Mouse (Mus musculus): Measurements from ENCODE around the gene Ctnna2. TPM values are rescaled to one million over a fixed set of nuclear protein-coding genes. Genes with fewer than 3 reads are reported as not detected.

Ctnna2 gene
- polyA plus RNA-seq, 1 experiment from 2014 or later: 127 TPM

- Histone ChIP-seq H3K27ac (replicated peaks) (no peak overlapping the region), H3K36me3 (no peaks in the 10 kb centered on the region), H3K9me3 (no peaks in the 10 kb centered on the region), H3K4me1 (0 out of 2 replicates have a peak, but pooled peaks cover 2% of the 10 kb centered on the region), H3K4me2 (replicated peaks) (no peak overlapping the region), H3K9ac (replicated peaks) (no peak overlapping the region), H3K4me3 (no peak overlapping the region), H3K27me3 (no peaks in the 10 kb centered on the region)
- WGBS: 37% methylated on average over 3 of the region's 3 CpGs
- ATAC-seq (replicated peaks): no peak; the same call in 1 of the 2 replicates
Measured at GRCm38 (mm10) chr6:77572614-77573013, 406.9 kb downstream of the Ctnna2 start.

- H3K36me3 ChIP-seq: no peaks in the 10 kb centered on the region
- H3K27ac ChIP-seq (replicated peaks): no peak overlapping the region
- H3K4me1 ChIP-seq: 0 out of 2 replicates have a peak, but pooled peaks cover 2% of the 10 kb centered on the region
- WGBS: 75% methylated on average over 3 of the region's 3 CpGs
- no peaks in the 10 kb centered on the region for H3K9me3 ChIP-seq
- no peak overlapping the region for H3K4me3 ChIP-seq
- no peak for ATAC-seq (replicated peaks)
- no peak overlapping the region for H3K4me2 ChIP-seq (replicated peaks)
- H3K9ac ChIP-seq (replicated peaks): no peak overlapping the region
- H3K27me3 ChIP-seq: no peaks in the 10 kb centered on the region
Measured at GRCm38 (mm10) chr6:77569851-77570250, 409.6 kb downstream of the Ctnna2 start.

GRCm38 (mm10) chr6:77556181-77556580 is 423.3 kb downstream of the Ctnna2 start:
- Histone ChIP-seq H3K27me3 (no peaks in the 10 kb centered on the region), H3K4me3 (no peak overlapping the region), H3K9ac (replicated peaks) (no peak overlapping the region), H3K9me3 (no peaks in the 10 kb centered on the region), H3K4me1 (no peaks in the 10 kb centered on the region), H3K36me3 (no peaks in the 10 kb centered on the region), H3K4me2 (replicated peaks) (no peak overlapping the region), H3K27ac (replicated peaks) (no peak overlapping the region)
- no peak for ATAC-seq (replicated peaks)
- 78% methylated on average over 1 of the region's 1 CpGs for WGBS

- no peak overlapping the region for H3K9ac ChIP-seq (replicated peaks)
- 20% methylated on average over 15 of the region's 15 CpGs for WGBS
- no peaks in the 10 kb centered on the region for H3K9me3 ChIP-seq
- no peak overlapping the region for H3K4me3 ChIP-seq
- no peaks in the 10 kb centered on the region for H3K36me3 ChIP-seq
- peaks cover 10% of the 10 kb centered on the region for H3K4me1 ChIP-seq
- H3K4me2 ChIP-seq (replicated peaks): peak overlapping the region; percentile 3; the same call in 1 of the 2 replicates
- H3K27ac ChIP-seq (replicated peaks): no peak overlapping the region
- H3K27me3 ChIP-seq: no peaks in the 10 kb centered on the region
- no peak for ATAC-seq (replicated peaks)
Measured at GRCm38 (mm10) chr6:77537055-77537807, 442.3 kb downstream of the Ctnna2 start.

GRCm38 (mm10) chr6:77527636-77528035 is 451.9 kb downstream of the Ctnna2 start:
- no peaks in the 10 kb centered on the region for H3K36me3 ChIP-seq
- no peak overlapping the region for H3K9ac ChIP-seq (replicated peaks)
- no peaks in the 10 kb centered on the region for H3K27me3 ChIP-seq
- H3K4me3 ChIP-seq: no peak overlapping the region
- H3K4me1 ChIP-seq: no peaks in the 10 kb centered on the region
- H3K4me2 ChIP-seq (replicated peaks): no peak overlapping the region
- H3K9me3 ChIP-seq: no peaks in the 10 kb centered on the region
- 67% methylated on average over 2 of the region's 2 CpGs for WGBS
- no peak for ATAC-seq (replicated peaks)
- no peak overlapping the region for H3K27ac ChIP-seq (replicated peaks)

GRCm38 (mm10) chr6:77521836-77522235 is 457.7 kb downstream of the Ctnna2 start:
- Histone ChIP-seq H3K9me3 (no peaks in the 10 kb centered on the region), H3K4me1 (no peaks in the 10 kb centered on the region), H3K4me3 (no peak overlapping the region), H3K36me3 (no peaks in the 10 kb centered on the region), H3K4me2 (replicated peaks) (no peak overlapping the region), H3K27me3 (no peaks in the 10 kb centered on the region), H3K27ac (replicated peaks) (no peak overlapping the region), H3K9ac (replicated peaks) (no peak overlapping the region)
- no peak for ATAC-seq (replicated peaks)
- WGBS: 74% methylated on average over 2 of the region's 2 CpGs

- no peak overlapping the region for H3K4me3 ChIP-seq
- no peaks in the 10 kb centered on the region for H3K36me3 ChIP-seq
- no peak overlapping the region for H3K27ac ChIP-seq (replicated peaks)
- WGBS: 45% methylated on average over 2 of the region's 2 CpGs
- H3K27me3 ChIP-seq: no peaks in the 10 kb centered on the region
- H3K4me1 ChIP-seq: peaks cover 8% of the 10 kb centered on the region
- ATAC-seq (replicated peaks): no peak
- no peaks in the 10 kb centered on the region for H3K9me3 ChIP-seq
- no peak overlapping the region for H3K9ac ChIP-seq (replicated peaks)
- H3K4me2 ChIP-seq (replicated peaks): no peak overlapping the region
Measured at GRCm38 (mm10) chr6:77516515-77516914, 463.0 kb downstream of the Ctnna2 start.

- 5% methylated on average over 5 of the region's 5 CpGs for WGBS
- H3K4me1 ChIP-seq: peaks cover 8% of the 10 kb centered on the region
- H3K4me3 ChIP-seq: no peak overlapping the region
- ATAC-seq (replicated peaks): no peak
- H3K4me2 ChIP-seq (replicated peaks): no peak overlapping the region
- no peaks in the 10 kb centered on the region for H3K36me3 ChIP-seq
- no peak overlapping the region for H3K27ac ChIP-seq (replicated peaks)
- H3K27me3 ChIP-seq: no peaks in the 10 kb centered on the region
- no peaks in the 10 kb centered on the region for H3K9me3 ChIP-seq
- H3K9ac ChIP-seq (replicated peaks): no peak overlapping the region
Measured at GRCm38 (mm10) chr6:77511805-77512204, 467.7 kb downstream of the Ctnna2 start.

GRCm38 (mm10) chr6:77491721-77492120 is 487.8 kb downstream of the Ctnna2 start:
- H3K4me1 ChIP-seq: no peaks in the 10 kb centered on the region
- H3K27me3 ChIP-seq: no peaks in the 10 kb centered on the region
- H3K4me2 ChIP-seq (replicated peaks): no peak overlapping the region
- WGBS: 75% methylated on average over 5 of the region's 5 CpGs
- no peaks in the 10 kb centered on the region for H3K9me3 ChIP-seq
- H3K4me3 ChIP-seq: no peak overlapping the region
- H3K9ac ChIP-seq (replicated peaks): no peak overlapping the region
- no peak for ATAC-seq (replicated peaks)
- no peaks in the 10 kb centered on the region for H3K36me3 ChIP-seq
- peak overlapping the region; percentile 23; the same call in 1 of the 2 replicates for H3K27ac ChIP-seq (replicated peaks)

GRCm38 (mm10) chr6:77486658-77487057 is 492.8 kb downstream of the Ctnna2 start:
- H3K27ac ChIP-seq (replicated peaks): no peak overlapping the region
- H3K4me2 ChIP-seq (replicated peaks): no peak overlapping the region
- ATAC-seq (replicated peaks): no peak
- H3K9ac ChIP-seq (replicated peaks): no peak overlapping the region
- H3K9me3 ChIP-seq: no peaks in the 10 kb centered on the region
- 85% methylated on average over 3 of the region's 3 CpGs for WGBS
- no peak overlapping the region for H3K4me3 ChIP-seq
- H3K27me3 ChIP-seq: no peaks in the 10 kb centered on the region
- no peaks in the 10 kb centered on the region for H3K36me3 ChIP-seq
- no peaks in the 10 kb centered on the region for H3K4me1 ChIP-seq

- no peak for ATAC-seq (replicated peaks)
- Histone ChIP-seq H3K27ac (replicated peaks) (no peak overlapping the region), H3K4me2 (replicated peaks) (no peak overlapping the region), H3K36me3 (no peaks in the 10 kb centered on the region), H3K9me3 (no peaks in the 10 kb centered on the region), H3K9ac (replicated peaks) (no peak overlapping the region), H3K4me1 (peaks cover 7% of the 10 kb centered on the region), H3K4me3 (no peak overlapping the region), H3K27me3 (no peaks in the 10 kb centered on the region)
- 65% methylated on average over 3 of the region's 3 CpGs for WGBS
Measured at GRCm38 (mm10) chr6:77482081-77482480, 497.4 kb downstream of the Ctnna2 start.

GRCm38 (mm10) chr6:77475354-77475753 is 504.1 kb downstream of the Ctnna2 start:
- H3K27ac ChIP-seq (replicated peaks): peak overlapping the region; percentile 48; the same call in 1 of the 2 replicates
- peak; percentile 88 for ATAC-seq (replicated peaks)

GRCm38 (mm10) chr6:77473256-77473655 is 506.2 kb downstream of the Ctnna2 start:
- H3K36me3 ChIP-seq: no peaks in the 10 kb centered on the region
- H3K9me3 ChIP-seq: no peaks in the 10 kb centered on the region
- no peak overlapping the region for H3K4me3 ChIP-seq
- H3K4me1 ChIP-seq: peaks cover 12% of the 10 kb centered on the region
- no peaks in the 10 kb centered on the region for H3K27me3 ChIP-seq
- no peak for ATAC-seq (replicated peaks)
- no peak overlapping the region for H3K4me2 ChIP-seq (replicated peaks)
- peak overlapping the region; percentile 65 for H3K27ac ChIP-seq (replicated peaks)
- no peak overlapping the region for H3K9ac ChIP-seq (replicated peaks)
- WGBS: 58% methylated on average over 7 of the region's 7 CpGs

More at GRCm38 (mm10) chr6:77475354-77475753, 504.1 kb downstream of the Ctnna2 start:
- Histone ChIP-seq H3K9me3 (no peaks in the 10 kb centered on the region), H3K4me1 (peaks cover 18% of the 10 kb centered on the region), H3K9ac (replicated peaks) (no peak overlapping the region), H3K4me3 (no peak overlapping the region), H3K27me3 (no peaks in the 10 kb centered on the region), H3K36me3 (no peaks in the 10 kb centered on the region), H3K4me2 (replicated peaks) (no peak overlapping the region)
- 18% methylated on average over 1 of the region's 1 CpGs for WGBS

Measured in forebrain, embryonic 15.5 days (tissue).